Mouse (Mus musculus) brain, adult 10 weeks (tissue): ENCODE measurements around the gene Usp4. TPM values are rescaled to one million over a fixed set of nuclear protein-coding genes. Genes with fewer than 3 reads are reported as not detected.

Experiments
- polyA plus RNA-seq: library from polyadenylated mRNA; stranded (reverse); fragments of 350-450 nt; fragmentation: Illumina TruSeq; extraction: RNeasy Lipid Tissue Mini Kit (QIAGEN cat#74804); gene quantifications from one replicate; pipeline ENCODE4 v1.2.3, GENCODE M21; 2015; ENCODE audit warnings: low read depth, low replicate concordance

Gene Usp4
- polyA plus RNA-seq, result 84.3 TPM

DNA sequence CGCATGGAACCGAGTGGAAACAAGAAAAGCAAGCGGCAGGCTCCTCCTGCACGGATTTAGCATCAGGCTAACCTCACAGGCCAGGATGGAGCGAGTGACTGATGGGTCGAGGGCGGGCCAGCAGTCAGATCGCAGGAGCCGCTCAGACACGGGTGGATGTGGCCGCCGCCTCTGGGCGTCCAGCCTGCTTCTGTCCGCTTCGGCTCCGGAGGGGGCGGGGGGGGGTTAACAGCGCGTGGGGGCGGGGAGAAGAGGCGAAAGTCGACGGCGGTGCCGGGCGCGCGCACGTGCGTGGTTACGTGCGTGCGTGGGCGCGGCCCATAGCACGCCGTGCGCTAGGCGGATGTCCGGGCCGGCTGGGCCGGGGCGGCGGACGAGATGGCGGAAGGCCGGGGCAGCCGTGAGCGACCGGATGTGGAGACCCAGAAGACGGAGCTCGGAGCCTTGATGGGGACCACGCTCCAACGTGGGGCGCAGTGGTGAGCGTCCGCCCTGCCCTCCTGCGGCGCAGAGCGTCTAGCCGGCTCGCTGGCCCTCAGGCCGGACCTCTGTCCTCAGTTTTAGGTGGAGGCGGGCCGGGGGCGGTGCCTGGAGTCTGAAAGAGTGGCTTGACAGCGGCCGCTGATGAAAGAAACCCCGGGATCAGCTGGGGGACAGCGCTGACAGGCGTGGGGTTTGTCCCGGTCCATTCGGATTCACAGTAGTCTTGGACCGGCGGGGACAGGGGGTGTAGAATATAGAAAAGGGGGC, at the start of gene Usp4:
Usp4 (plus strand) TSS at position 314 of the 750 bp plus-strand sequence.

DNA sequence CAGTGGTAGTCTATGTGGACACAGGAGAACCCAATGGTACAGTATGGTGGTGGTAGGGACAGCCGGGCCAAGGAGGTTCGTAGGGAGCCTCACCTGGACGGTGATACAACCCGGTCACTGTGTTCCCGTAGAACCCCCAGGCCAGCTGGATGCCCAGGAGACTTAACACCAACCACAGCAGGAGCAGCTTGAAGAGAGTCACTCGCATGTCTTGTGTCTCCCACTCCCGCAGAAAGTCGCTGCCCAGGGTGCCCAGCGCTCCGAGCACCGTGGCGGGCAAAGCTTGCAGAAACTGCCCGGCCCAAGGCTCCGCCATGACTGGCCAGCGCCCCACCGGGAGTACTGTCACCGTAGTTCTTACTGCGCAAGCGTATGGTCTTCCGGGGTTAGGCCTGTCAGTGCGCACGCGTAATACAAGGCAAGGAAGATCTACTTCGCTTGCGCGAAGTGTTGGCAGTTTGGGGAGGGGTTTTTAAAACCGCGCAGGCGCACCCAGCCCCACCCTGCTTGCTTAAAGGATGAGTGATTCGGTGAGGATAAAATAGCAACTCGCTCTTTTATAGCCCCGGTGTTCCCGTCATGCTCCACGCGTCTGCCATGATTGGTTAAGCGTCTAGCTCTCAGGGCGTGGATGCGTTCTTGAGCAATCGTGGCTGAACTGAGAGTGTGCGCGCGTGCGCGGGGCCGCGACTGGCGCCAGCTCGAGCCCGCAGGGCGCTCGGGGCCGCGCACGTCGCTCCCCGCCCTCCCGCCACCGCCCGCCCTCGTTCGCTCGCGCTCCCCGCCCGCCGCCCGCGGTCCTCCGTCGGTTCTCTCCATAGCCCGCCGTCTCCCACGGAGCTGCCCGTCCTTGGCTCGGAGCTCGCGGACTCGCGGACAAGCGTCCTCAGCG, 41.8 kb upstream of the Usp4 start, which contains the start of the genes Rhoa and Tcta:
Rhoa (plus strand) TSS at position 501 of the 892 bp plus-strand sequence.
Tcta (minus strand) TSS at position 532 of the 892 bp plus-strand sequence.

DNA sequence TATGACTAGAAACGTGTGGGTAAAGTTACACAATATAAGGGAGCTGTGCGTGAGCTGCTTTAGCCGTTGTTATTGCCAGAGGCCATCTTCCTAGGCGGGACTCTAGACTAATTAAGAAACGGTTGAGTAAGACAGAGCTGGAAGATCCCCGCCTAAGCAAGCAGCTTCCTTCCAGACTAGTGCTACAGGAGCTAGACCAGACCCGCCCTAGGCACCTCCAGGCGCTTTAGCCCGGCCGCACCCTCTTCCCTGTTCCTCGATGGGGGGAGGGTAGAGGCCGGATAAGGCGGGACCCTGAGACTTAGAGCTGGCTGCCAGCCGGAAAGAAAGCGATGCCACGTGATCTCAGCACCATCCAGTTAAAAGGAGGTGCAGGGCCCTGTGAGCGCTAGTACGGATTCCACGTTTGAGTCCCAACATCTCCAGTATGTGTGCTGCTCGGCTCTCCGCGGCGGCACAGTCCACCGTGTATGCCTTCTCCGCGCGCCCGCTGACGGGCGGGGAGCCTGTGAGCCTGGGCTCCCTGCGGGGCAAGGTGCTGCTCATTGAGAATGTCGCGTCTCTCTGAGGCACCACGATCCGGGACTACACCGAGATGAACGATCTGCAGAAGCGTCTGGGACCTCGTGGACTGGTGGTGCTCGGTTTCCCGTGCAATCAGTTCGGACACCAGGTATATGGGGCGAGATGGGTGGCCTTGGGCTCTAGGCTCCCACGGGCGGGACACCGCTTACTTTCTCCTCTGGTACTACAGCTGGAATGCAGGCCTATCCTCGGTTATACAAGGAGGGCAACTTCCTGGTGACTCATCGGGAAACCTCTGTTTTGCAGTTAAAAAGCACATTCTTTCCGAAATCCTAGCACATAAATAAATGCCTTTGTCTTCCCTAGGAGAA, 8.5 kb upstream of the Usp4 start, which contains the start of gene Gpx1:
Gpx1 (plus strand) TSS at position 18 of the 896 bp plus-strand sequence.

DNA sequence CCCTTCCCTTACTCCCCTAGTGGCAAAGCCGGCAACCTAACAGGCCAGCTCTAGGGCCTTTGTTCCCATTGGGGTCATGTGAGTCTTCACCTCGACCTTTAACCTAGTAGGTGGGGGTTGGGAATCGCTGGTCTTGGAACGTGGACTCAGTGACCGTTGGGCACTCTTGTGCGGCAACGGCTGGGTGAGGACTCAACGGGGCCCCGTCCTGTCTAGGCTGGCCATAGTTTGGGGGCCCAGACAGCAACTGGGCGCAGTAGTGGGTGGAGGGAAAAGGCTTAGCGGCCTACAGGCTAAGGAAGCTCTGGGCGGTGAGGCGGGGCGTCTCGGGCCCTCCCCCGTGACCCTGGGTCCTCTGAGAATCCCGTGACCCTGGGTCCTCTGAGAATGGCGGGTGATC, 45.0 kb downstream of the Usp4 start, which contains the start of gene 1700102P08Rik:
1700102P08Rik (plus strand) TSS at position 130 of the 400 bp plus-strand sequence.

DNA sequence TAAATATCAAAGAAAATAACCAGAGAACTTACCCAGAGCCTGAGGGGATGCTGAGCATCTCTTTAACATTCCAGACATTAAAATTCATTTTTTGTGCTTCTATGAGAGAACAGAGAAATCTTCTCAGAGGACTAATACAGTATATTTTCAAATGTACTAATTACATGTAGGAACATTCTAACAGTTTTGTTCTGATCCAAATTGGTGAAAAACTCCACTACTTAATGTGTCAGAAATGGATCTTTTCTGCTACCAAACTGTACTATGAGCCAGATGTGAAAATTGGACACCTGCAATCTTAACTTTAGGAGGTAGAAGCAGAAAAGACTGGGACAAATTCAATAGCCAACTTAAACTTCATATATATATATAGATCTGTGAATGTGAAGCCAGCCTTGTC, 80.7 kb downstream of the Usp4 start, which contains the start of gene Ccdc36:
Ccdc36 (minus strand) TSS at position 101 of the 400 bp plus-strand sequence.

DNA sequence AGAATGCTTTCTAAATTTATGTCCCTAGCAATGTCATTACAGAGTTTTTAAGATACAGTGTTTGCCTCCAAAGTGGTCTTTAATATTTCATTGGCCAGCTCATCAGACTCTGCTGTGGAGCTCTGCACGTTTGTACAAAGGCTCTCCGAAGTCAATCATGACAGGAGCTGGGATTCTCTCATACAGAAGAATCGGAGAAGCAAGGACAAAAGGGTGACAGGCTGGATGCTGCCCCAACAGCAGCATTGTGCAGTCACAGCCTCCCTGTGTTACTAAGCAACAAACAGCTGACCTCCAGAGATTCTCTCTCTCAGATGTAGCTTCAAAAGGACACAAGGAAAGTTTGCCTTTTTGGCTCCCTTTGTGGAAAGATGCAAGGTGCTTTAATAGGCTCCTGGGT, 88.5 kb downstream of the Usp4 start, which contains the start of gene BC048562:
BC048562 (plus strand) TSS at position 301 of the 400 bp plus-strand sequence.

Other genes starting within 250 kb of the Usp4 start
- gene Bsn, start 157.5 kb upstream of the Usp4 start, polyA plus RNA-seq, result 87.7 TPM
- gene Dag1, start 83.9 kb upstream of the Usp4 start, polyA plus RNA-seq, result 42.5 TPM
- gene Nicn1, start 57.4 kb upstream of the Usp4 start, polyA plus RNA-seq, result 118 TPM
- 37.8 TPM for gene Amt, start 51.0 kb upstream of the Usp4 start, polyA plus RNA-seq
- gene Rhoa, start 41.7 kb upstream of the Usp4 start, polyA plus RNA-seq, result 211 TPM
- gene Tcta, start 41.7 kb upstream of the Usp4 start, polyA plus RNA-seq, result 47.8 TPM
- 253 TPM for gene Gpx1, start 8.9 kb upstream of the Usp4 start, polyA plus RNA-seq
- 1.5 TPM for gene 1700102P08Rik, start 45.0 kb downstream of the Usp4 start, polyA plus RNA-seq
- gene Ccdc36, start 80.6 kb downstream of the Usp4 start, polyA plus RNA-seq, result 0.54 TPM
- gene BC048562, start 88.6 kb downstream of the Usp4 start, polyA plus RNA-seq, result not detected
- gene Ccdc71, start 112.7 kb downstream of the Usp4 start, polyA plus RNA-seq, result 21.9 TPM
- gene Klhdc8b, start 113.7 kb downstream of the Usp4 start, polyA plus RNA-seq, result 26.8 TPM
- 20.5 TPM for gene Lamb2, start 131.9 kb downstream of the Usp4 start, polyA plus RNA-seq
- gene Usp19, start 142.7 kb downstream of the Usp4 start, polyA plus RNA-seq, result 95.0 TPM
- gene Qars, start 159.9 kb downstream of the Usp4 start, polyA plus RNA-seq, result 70.9 TPM
- 77.0 TPM for gene Qrich1, start 169.0 kb downstream of the Usp4 start, polyA plus RNA-seq
- gene Impdh2, start 212.4 kb downstream of the Usp4 start, polyA plus RNA-seq, result 66.7 TPM
- gene Ndufaf3, start 219.6 kb downstream of the Usp4 start, polyA plus RNA-seq, result 58.9 TPM
- gene Dalrd3, start 222.0 kb downstream of the Usp4 start, polyA plus RNA-seq, result 120 TPM
- gene Wdr6, start 230.9 kb downstream of the Usp4 start, polyA plus RNA-seq, result 78.4 TPM
- gene P4htm, start 249.8 kb downstream of the Usp4 start, polyA plus RNA-seq, result 93.6 TPM